Mouse (Mus musculus) adrenal gland, adult 2 months (tissue): ENCODE data around the gene Gm28038. TPM values are rescaled to one million over a fixed set of nuclear protein-coding genes. Genes with fewer than 3 reads are reported as not detected.

Source experiments
- DNase-seq: peaks from one replicate; pipeline ENCODE4 v3.0.0; 2021
- long read RNA-seq: library from polyadenylated mRNA; stranded (forward); transcript quantifications from one replicate; pipeline ENCODE4 v2.0.0, GENCODE M21; 2021
- polyA plus RNA-seq: library from polyadenylated mRNA; depleted of rRNA; stranded (reverse); fragments of >200 nt; gene quantifications from 2 replicates; pipeline ENCODE4 v1.2.3, GENCODE M21; 2012; rRNA removed
- total RNA-seq, 2 experiments: library from RNA; stranded (reverse); gene quantifications; 2 replicates each; pipeline ENCODE4 v1.2.3; 2021

Gm28038 gene
- total RNA-seq (not detected), polyA plus RNA-seq (not detected in 2 replicates)
- long read RNA-seq, result 0 reads

DNA sequence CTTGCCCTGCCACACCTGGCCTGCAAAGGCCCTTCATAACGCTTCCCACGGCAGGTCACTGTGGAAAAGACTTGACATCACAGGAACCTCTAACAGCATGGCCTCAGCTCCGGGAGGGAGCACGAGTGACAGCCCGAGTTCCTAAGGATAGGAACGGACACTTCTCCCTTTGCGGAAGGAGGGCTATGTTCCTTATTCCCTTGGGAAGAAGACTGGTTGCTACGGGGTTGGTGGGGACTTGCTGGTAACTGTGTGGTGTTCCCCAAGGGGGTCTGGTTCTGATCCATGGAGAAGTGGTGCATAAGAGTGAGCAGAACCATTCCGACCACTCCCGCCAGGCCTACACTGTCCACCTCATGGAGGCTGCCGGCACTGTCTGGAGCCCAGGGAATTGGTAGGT, at the start of gene Gm28038:
Gene Gm28038 (plus strand): TSS at position 301 of the 400 bp plus-strand sequence.
- no peak for DNase-seq

DNA sequence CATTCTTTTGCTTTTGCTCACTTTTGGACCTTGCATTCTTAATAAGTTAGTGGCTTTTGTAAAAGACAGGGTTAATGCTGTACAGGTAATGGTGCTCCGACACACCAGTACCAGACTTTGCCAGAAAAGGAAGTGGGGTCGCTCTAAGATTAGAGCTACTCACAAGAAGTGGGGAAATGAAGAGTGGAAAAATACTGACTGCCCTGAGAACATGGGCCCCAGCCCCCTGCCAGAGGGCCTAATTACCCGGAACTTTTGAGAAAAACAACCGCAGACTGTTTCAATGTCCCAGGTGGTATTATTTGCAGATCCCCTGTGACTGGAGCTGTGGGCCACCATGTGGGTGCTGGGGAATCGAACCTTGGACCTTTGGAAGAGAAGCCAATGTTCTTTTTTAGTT, 45.2 kb upstream of the Gm28038 start:
- DNase-seq, result no peak

DNA sequence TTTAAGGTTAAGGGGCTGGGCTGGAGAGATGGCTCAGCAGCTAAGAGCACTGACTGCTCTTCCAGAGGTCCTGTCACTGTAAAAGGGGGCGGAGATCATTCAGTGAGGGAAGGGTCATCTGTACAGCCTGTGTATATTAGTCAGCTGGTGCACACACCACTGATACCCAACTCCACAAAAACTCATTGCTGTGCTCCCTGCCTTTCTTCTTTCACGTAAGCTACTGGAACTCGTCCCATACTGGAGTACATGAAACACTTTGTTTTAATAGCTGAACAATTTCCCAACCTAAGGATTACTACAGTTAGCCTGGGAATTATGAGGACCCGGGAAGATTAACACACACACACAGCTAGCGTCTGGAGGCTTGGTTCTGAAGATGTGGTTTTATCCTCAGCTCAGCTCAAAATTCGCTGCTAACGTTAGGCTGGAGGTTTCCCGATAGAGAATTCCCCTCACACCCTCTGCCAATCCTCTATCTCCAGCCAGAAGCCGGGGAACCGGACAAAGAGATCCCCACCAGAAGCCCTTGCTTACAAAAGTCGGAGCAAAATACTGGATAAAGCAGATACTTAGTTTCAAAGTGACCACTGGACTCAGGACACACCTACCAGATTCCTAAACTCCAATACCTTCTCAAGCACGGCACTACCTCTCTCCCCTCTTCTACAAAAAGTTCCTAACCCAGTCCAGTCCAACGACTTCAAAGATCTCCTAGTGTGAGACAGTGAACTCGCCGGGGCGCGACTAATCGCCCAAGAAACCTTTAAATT, 44.2 kb upstream of the Gm28038 start:
- DNase-seq, result no peak

DNA sequence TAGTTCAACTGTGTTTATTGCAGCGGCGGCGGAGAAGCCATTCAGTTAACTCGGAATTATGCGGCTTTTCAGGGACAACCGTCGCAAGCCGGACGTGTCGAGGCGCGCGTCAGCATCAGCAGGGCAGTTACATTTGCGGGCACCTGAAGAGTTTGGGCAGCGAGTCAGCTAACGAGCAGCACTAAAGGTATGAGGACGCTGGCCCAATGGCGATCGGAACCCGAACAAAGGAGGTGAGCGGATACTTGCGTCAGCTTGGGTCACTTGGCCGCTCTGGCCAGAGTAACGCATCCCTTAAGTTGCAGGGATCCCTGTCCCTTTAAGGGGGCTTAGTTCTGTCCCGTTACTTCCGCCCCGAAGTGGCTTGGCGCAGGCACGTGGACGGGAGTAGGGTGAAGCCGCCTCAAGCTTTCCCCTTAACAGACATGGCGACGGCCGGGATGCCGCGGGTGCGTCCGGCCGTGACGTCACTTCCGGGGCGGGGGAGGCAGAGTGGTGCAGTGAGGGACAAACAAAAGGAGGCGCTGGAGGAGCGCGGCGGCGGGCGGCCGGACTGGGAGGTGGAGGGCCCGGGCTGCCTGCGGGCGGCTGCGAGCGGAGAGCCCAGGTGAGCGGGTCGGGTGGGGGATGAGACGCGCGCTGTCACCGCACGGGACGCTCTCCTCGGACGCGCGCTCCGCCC, 43.5 kb upstream of the Gm28038 start, which contains the start of gene Lrrc8a:
Gene Lrrc8a (plus strand): TSS at position 517 of the 682 bp plus-strand sequence.
- peak; percentile 100 for DNase-seq

DNA sequence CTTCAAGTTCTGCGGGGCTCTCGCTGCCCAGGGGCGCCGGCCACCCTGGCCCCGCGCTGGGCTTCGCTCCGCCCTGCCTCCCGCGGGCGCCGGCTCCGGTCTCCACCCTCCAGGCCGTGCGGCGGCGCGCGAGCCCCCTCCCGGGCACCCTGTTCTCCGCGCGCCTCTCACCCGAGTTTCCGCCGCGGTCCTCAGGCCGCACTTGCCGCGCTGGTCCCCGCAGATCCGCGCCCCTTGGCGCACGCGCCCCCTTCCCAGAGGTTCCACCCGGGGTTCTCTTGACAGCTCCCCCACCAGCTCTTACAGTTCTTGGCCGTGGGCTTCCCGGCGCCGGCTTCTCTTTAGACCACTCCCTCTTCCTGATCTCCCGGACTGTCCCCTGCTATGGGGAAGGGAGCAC, 43.0 kb upstream of the Gm28038 start:
- peak; percentile 90 for DNase-seq

DNA sequence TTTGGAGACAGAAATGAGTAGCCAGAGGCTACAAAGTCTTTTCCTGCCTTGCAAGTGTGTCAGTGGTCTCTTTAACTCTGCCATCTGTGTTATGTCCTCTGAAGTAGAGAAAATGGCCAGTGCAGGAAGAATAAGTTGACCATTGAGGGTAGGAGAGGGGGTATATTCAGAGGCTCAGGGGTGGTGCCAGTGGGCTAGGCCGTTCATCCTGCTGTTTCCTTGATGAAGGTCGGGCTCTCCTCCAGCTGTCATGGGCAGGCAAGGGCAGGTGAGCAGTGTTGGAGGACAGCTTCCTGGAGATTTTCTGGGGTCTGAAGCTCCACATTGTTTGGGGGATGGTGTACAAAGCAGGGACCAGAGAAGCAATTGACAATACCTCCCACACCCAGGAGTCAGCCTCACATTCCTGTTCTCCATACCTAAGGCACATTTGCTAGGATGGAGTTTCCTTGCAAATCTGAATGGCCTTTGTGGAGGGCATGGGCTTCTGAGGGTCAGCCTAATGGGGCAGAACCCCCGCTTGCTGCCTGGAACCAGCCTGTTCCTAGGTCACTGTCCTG, 41.9 kb upstream of the Gm28038 start:
- no peak for DNase-seq

DNA sequence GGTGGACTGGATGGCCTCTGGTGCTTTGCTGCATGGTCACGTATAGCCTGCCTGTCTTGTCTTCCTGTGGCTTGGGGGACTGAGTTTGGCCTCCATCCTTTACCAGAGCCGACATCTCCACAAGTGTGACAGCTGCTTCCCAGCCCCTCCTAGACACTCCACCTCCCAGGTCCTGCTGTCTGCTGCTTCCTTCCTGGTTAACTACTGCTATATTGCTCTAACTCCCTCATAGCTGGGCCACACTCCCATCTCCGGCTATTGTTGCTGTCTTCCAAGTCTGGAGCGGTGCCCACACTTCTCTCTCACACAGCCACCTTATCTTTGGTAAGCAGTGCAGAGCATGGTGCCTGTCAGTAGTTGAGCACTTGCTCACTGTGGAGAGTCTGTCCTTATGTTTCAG, 41.1 kb upstream of the Gm28038 start:
- peak; percentile 62 for DNase-seq

DNA sequence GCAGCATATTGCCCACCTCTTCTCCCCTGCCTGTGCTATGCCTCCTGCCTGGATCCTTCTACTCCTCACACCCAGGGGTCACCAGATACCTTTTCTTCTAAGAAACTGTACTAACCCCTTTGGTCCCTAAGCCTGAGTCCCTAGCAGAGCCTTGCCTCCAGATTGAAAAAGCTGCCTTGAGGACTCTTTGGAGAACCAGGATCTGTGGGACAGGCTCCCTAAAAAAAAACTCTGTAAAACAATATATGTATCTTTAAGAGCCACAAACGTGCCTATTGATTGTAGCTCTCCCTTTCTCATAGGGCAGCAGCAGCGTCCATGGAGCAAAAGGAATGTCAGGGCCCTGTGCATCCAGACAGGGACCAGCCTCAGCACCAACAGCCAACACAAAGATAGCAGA, 40.6 kb upstream of the Gm28038 start, which contains the start of gene Gm28035:
Gene Gm28035 (plus strand): TSS at position 301 of the 400 bp plus-strand sequence.
- no peak for DNase-seq

DNA sequence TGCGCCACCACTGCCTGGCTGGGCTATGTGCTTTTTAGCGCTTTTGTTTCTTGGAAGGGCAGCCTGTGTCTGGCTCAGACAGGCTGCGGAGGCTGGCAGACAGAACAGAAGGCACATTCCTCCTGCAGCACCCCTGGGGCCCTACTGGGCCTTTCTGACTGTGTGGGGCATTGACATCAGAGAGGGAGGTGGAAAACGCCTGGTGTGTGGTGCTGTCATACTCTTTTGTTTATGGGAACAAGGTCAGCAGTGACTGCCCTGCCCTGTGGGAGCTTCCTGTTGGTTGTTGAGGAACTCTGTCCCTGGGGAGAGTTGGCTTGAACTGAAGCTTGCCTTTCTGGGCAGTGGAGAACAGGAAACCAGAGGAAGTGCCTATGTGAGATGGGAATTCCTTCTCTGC, 38.3 kb upstream of the Gm28038 start:
- peak; percentile 88 for DNase-seq

DNA sequence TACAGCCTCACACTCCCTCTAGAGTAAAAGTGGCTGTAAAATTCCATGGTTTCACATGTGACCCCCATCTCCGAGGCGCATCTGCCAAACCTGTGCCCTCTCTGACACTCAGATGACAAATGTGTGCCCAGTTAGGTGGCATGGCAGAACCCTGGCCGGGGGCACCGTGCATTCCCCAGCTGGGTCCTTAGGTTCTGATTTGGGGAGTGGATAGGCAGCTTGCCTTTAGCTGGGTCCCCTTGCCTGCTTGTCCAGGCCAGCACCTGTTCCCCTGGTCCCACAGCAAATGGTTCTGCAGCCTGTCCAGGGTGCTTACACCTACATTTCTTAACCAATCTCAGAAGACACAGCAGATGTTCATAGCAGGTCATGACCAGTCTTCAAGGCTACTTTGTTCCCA, 37.5 kb upstream of the Gm28038 start:
- DNase-seq, result no peak

DNA sequence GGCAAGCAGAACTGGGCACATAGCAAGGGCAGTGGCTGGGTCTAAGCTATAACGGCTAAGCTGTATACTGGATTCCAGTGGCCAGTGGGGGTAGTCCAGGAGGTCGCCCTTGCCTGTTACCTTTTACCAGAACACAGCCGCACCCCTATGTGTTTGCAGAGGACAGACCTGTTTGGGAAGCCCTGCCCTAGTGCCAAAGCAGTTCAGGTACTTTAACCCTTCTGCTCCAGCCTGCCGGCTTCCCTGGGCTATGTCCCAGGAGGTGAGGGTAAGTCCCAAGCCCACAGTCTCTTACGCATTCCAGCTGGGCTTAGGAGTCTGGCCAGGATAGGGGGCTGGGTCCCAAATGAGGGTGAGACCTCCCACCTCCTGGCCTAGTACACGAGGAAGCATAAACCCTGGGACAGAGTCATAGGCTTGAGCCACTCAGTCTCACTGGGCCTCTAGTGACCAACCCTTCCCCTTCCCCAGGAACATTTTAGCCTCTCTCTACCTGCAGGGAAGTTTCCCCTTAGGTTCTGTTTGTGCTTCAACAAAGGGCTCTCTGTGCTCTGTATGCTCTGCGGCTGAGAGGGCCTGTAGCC, 36.2 kb upstream of the Gm28038 start:
- DNase-seq, result no peak

DNA sequence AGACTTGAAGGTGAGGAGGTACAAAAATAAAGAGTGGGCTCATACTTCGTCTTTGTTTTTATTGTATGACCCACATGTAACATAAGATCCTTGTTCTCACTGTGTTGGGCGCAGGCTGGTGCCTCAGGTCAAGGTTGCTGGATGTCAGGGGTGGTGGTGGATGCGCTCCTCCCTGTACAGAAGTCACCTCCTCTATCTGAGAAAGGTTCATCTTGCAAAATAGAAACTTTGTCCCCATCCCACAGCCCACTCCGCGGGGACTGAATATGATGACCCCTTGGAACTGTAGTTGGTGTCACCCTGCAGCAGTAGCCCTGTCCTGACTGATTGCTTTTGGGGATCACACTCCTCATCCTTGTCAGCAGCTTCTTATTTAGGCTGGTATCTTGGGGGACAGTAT, 33.8 kb upstream of the Gm28038 start:
- no peak for DNase-seq

DNA sequence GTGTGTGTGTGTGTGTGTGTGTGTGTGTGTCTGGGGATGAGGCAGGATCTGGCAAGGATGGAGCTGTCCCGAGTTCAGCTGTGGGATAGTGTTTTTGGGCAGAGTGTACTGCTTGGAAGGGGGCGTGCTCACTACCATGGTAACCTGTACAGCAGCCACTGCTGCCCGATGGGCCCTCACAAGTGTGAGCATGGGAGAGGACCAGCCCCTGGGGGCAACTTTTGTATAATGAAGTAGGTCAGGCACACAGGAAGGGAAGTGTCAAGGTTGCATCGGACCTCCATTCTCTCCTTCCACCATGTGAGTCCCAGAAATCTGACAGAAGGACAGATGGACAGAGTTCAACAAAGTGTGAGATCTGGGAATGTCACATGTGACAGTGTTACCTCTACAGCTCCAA, 33.2 kb upstream of the Gm28038 start:
- DNase-seq, result no peak

DNA sequence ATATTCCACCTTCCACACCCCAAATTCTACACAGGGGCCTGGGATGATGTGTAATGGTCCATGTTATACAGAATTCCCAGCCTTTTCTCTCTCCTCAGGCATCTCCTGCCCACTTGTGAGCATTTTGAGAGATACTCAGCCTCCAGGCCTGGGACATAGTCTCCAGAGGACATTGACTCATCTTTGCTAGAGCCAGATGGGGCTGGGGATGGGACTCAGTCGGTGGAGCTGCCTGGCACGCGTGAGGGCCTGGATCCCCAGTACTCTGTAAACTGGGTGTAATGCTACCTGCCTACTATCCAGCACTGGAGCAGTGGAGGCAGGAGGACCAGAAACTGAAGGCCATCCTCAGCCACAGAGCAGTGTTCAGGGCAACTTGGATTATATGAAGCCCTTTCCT, 31.7 kb upstream of the Gm28038 start:
- DNase-seq, result no peak

DNA sequence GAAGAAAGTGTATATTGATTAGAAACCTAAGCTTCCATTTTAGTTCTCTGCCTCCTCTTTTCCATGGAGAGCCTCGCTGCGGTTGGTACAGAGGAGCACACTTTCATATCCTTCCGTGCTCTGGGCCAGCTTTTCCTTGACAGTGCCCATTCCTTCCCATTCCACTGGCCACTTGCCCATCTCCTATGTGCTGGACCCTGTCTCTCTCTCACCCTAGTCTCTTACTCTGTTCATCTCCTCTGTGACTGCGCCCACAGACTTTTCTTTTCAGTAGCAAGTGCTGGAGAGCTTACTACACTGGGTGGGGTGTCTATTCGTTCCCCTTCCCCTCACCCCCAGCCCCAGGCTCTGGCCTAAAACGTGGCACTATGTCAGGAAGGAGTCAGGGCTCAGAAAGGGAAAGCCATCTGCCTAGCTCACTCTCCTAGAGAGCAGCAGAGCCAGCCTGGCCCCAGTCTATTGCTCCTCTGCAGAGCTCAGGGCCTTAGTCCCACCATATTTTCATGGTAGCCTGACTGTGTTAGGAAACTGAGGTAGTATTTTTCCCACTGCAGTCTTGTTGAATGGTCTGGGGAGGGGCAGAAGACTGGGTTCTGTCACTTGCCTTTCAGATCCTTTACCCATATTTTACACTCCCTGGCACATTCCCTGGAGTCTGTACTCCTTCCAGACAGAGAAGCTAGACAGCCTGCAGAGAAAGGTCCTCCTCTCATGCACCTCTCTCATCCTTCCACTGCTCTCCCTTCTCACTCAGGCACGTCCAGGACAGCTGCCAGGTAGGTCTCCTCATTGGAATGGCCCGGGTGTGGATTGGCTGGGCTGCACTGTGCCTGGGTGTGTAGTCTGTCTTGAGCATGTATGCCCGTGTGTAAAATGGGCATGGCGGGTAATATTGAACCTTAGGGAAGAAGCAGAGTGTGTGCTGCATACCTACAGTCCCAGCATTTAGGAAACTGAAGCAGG, 30.4 kb upstream of the Gm28038 start:
- DNase-seq, result no peak

DNA sequence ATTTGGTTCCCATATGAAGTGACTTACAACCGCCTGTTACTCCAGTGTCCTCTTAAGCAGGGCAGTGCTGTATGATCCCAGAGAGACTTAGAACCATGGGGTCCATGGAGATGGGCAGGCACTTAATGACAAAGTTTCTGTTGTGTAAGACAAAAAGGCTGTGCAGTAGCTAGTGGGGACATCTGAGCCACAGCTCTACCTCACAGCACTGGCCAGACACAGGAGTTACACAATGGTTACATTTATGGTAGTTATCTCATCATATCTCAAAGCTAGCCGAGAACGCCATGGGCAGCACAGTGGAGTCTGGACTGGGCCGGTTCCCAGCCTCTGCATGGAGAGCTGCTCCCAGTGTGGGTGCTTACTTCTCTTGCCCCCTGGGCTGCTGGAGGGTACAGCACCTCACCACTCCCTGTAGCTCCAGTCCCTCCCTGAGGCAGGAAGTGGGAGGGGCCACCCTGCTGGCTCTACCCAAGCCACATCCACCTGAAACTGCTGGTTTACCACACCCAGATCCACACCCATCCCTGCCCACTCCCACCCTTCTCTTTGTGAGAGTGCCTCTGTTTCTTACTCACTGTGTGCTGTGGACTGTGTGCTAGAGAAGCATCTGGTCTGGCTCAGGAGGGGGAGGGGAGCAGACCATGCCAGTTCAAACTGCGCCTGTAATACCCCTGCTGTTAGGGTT, 29.3 kb upstream of the Gm28038 start:
- DNase-seq, result no peak

DNA sequence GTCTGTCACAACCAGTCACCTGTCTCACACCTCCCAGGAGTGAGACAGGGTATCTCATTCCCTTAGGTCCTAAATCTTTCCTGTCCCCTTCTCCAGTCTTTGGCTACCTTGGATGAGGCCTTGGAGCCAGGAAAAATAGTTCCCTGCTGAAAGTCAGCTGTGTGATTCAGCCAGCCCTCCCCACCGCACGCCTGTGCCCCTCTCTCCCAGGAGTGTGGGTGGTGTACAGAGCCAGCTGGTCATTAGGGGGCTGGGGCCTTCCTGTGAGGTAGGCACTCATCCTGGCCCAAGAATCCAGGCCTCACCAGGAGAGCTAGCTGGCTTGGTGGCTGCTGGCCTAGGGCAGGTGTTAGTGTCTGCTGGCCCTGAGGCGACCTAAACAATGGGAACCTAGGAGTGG, 28.3 kb upstream of the Gm28038 start:
- DNase-seq, result peak; percentile 77

DNA sequence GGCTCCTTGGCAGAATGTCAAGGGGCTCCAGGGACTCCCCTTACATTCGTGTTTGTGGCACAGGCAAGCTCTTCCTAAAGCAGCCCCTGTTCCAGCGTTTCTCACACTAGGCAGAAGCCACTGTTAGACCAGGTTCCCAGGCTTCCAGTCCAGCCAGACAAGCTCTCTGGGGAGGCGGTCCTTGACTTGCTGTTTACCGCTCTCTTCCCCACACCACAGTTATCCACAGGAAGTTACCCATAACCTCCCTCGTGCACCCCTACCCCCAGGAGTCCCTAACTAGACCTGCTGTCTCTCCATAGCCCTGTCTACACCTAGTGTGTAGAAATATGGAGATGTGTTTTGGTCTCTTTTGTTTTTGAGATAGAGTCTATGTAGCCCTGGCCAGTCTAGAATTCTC, 27.0 kb upstream of the Gm28038 start:
- DNase-seq, result no peak

DNA sequence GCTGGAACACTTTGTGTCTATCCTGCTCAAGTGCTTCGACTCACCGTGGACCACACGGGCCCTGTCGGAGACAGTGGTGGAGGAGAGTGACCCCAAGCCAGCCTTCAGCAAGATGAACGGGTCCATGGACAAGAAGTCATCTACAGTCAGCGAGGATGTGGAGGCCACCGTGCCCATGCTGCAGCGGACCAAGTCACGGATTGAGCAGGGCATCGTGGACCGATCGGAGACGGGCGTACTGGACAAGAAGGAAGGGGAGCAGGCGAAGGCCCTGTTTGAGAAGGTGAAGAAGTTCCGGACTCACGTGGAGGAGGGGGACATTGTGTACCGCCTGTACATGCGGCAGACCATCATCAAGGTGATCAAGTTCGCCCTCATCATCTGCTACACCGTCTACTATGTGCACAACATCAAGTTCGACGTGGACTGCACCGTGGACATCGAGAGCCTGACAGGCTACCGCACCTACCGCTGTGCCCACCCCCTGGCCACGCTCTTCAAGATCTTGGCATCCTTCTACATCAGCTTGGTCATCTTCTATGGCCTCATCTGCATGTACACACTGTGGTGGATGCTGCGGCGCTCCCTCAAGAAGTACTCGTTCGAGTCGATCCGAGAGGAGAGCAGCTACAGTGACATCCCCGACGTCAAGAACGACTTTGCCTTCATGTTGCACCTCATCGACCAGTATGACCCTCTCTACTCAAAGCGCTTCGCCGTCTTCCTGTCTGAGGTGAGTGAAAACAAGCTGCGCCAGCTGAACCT, 25.0 kb upstream of the Gm28038 start:
- DNase-seq, result no peak
